Mouse (Mus musculus): ENCODE results near the gene Slc17a9. TPM values are rescaled to one million over a fixed set of nuclear protein-coding genes. Genes with fewer than 3 reads are reported as not detected.

Slc17a9 gene
- polyA plus RNA-seq, 1 experiment, result 0.70 TPM

DNA sequence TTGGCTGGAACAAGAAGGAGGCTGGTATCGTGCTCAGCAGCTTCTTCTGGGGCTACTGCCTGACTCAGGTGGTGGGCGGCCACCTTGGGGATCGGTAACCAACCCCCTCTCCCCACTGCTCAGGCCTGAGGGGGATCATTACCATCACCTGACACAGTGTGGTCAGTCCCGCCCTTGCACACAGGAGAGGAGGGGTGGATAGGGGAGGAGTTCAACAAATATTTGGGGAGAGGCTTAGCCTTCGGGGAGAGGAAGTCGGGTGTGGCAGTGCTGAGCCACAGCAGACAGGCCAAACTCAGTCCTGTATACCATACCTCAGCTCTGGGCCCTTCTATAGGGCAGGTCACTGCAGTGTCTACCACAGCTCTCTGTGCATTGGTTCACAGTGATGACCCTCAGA, 6.9 kb downstream of the Slc17a9 start:
- no peak for TF ChIP-seq GATA1 (IDR thresholded peaks at IDR 0.05; ENCODE audit: low read length)

DNA sequence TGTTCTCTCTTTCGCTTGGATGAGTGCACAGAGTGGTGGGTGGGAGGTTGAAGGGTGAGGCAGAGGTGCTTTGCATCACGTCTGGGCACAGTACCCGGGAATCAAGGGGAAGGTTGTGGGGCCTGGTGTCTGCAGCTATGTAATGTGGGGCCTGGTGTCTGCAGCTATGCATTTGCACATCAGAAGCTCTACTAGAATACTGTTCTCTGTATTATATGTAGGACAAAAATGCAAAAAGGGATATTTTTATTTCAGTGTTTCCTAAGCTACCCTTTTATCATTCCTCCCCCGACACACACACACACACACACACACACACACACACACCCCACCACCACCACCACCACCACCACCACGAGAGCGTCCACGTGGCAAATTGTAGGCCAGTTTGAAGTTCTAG, 10.2 kb downstream of the Slc17a9 start:
- no peak for TF ChIP-seq GATA1 (IDR thresholded peaks at IDR 0.05; ENCODE audit: low read length)

GRCm38 (mm10) chr2:180737984-180738383, 12.9 kb downstream of the Slc17a9 start:
- TF ChIP-seq GATA1 (IDR thresholded peaks at IDR 0.05; ENCODE audit: low read length), result no peak

DNA sequence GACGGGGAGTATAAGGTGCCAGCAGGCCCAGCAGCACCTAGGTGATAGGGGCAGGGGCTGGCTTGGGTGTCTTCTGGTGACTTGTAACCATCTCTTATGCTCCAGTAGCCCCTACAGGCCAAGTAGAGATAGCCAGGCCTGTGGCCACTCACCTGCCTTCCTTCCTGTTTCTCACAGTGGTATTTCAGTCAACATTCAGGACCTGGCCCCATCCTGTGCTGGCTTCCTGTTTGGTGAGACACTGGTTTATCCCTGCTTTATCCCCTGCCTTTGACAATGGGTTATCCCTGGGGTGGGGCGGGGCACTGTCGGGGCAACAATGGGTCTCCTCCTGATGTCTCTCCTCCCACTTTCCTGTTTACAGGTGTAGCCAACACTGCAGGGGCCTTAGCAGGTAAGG, 15.3 kb downstream of the Slc17a9 start:
- no peak for TF ChIP-seq GATA1 (IDR thresholded peaks at IDR 0.05; ENCODE audit: low read length)

DNA sequence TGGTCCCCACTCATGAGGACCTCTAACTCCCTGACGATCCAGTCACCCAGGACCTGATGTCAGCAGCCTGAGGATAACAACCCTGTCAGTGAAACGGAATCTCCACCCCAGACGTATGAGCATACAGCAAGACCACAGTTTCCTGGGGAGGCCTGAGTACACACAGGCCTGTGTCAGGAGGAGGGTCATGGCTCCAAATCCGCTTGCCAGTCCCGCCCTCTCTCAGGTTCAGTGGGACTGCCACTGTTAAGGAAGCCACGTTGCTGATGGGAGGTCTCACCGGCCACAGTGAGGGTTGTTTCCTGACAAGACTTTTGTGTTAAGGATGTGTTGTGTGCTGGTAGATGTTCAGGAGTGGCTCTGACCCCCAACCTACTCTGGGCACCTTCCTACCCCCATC, 16.4 kb downstream of the Slc17a9 start:
- TF ChIP-seq GATA1 (IDR thresholded peaks at IDR 0.05; ENCODE audit: low read length), result no peak

DNA sequence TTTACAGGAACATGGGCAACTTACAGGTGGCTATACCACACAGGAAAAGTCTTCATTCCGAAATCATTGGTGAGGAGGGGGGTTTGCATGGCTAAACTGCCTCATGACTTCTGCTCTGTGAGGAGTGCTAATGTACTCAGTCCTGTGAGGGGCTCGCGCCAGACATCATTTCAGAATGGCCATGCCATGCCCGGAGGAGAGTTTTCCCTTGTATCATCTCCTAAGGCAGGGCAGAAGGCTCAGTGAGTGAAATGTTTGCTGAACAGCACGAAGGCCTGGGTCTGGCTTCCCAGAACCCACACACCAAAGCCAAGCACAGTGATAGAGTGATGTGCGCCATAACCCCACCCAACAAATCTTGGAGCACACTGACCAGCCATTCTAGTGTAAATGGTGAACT, 17.8 kb downstream of the Slc17a9 start:
- no peak for TF ChIP-seq GATA1 (IDR thresholded peaks at IDR 0.05; ENCODE audit: low read length)

GRCm38 (mm10) chr2:180743321-180743720, 18.3 kb downstream of the Slc17a9 start:
- TF ChIP-seq GATA1 (IDR thresholded peaks at IDR 0.05; ENCODE audit: low read length), result no peak

GRCm38 (mm10) chr2:180745248-180745927, 20.3 kb downstream of the Slc17a9 start:
- no peak for TF ChIP-seq GATA1 (IDR thresholded peaks at IDR 0.05; ENCODE audit: low read length)

DNA sequence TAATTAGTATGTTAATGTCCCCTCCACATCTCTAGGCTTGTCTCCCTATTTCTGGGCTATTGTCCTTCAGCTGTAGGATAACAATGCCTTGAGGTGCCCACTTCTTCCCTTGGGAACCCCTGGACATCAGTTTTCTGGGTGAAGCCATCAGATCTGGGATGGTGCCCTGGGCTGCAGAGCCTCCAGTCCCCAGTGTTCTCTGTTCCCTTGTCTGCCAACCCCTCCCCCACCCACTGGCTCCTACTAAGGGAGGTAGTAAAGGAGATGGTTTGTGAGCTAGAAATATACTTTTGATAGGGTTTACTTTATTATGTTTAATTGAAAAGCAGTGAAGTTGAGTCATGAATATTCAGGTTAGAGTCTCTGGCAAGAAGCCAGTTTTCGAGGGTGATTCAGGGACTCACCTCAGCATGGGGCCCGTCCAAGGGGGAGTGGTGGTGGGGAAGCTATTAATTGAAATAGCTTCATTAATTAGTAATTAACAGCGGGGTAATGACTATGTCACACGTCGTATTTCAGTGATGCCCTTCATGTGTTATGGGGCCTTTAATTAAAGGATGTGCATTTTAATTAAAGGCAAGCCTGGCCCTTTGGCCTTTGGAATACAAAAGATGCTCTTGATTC, 21.6 kb downstream of the Slc17a9 start:
- no peak for TF ChIP-seq GATA1 (IDR thresholded peaks at IDR 0.05; ENCODE audit: low read length)

DNA sequence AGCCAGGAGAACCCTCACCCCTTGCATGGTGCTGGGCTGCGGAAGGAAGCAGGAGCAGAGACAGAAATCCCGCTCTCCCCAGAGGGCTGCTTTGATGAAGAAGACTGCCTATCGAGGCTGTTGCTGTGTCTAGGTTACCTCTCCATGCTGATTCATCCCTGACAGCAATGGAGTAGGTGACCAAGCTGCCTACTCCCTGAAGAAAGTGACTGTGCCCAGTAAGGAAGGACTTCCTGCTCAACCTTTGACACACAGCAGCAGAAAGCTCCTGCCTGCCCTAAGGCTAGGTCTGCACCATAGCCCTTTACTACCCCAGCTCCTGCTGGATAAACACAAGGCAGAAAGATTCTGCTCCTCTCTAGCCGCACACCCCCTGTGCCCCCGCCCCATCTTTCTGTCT, 23.8 kb downstream of the Slc17a9 start:
- TF ChIP-seq GATA1 (IDR thresholded peaks at IDR 0.05; ENCODE audit: low read length), result no peak

- no peak for TF ChIP-seq GATA1 (IDR thresholded peaks at IDR 0.05; ENCODE audit: low read length)
Observed at GRCm38 (mm10) chr2:180754976-180755688, 30.1 kb downstream of the Slc17a9 start.

DNA sequence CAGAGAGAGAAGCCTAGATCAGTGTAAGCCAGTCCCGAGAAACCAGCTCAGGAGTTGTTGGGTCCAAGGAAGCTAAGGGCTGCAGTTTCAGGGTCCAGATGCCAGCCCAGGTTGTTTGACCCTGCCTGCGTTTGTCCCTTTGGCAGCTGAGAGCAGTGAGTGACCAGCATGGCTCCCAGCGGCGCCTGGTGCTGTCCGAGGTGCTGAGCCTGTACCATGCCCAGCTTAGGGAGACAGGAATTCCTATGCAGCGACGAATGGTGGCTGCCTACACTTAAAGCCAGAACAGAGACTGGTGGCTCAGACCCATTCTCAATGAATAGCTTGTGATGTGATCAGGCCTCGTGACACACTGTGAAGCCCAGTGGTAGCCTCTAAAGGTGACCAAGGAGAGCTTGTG, 30.8 kb downstream of the Slc17a9 start:
- TF ChIP-seq GATA1 (IDR thresholded peaks at IDR 0.05; ENCODE audit: low read length), result no peak

DNA sequence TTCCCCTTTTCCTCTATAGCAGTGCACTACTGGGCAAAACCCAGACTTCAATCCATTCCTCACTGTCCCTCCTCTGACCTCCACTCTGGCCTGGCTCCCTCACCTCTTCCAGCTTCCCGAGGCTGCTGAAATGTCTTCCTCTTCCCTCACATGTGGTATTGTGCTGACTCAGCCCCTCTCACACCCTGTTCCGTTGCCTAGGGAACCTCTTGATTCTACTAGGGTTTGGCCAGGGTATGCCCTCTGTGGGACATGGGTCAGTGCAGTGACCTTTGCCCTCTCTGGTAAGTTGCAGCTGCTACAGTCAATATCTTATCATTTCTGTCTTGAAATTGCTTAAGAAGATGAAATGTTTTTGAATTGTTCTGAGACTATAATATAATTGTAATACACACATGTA, 31.7 kb downstream of the Slc17a9 start:
- TF ChIP-seq GATA1 (IDR thresholded peaks at IDR 0.05; ENCODE audit: low read length), result no peak

DNA sequence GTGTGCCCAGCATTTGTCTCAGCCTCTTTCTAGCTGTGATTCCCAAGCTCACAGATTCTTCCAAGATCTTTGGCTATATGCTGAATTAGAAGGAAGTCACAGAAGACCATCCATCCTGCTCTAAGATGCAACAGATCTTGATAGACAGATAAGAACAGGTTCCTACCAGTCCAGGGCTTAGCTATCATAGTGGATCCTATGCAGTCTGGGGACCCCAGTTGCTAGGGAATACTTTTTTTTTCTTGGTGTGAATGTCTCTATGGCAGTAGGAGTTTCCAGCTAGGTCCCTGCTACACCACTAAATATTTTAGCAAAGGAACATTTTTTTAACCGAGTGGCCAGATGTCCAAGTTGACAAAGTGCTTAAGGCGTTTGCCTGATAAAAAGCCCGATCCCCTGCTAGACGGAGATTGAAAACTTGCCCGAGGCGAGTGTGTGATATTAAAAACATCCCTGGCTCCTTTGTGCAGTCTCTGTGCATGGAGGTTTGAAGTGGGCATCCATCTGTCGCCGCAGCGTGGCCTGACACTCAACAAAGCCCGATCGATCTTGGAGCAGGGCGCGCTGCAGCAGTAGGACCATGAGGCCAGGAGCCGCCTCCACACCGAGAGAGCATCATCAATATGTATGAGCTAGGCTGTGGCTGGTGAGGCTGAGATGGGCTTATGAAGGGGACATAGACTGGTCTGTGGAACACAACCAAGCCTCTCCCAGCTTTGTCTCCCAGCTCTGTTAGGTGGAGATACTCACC, 33.6 kb downstream of the Slc17a9 start:
- TF ChIP-seq GATA1 (IDR thresholded peaks at IDR 0.05; ENCODE audit: low read length), result no peak

DNA sequence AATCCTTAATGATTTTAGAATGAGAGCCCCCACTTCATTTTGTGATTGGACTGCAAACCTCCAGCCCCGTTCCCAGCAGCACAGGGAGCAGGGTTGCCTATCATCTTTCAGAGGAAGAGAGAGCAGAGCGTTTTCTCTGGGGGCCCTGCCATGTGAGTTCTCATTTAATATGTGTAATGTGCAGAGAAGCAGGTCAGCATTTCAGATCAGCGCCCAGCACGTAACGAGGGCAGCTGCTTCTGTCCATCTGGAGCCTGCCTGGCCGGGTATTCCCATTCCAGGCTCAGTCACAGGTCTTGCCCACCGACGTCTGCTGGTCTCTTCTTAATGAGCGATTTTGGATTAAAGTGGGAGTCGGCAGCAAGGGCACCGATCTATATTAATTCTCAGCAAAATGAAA, 39.9 kb downstream of the Slc17a9 start:
- TF ChIP-seq GATA1 (IDR thresholded peaks at IDR 0.05; ENCODE audit: low read length), result no peak

DNA sequence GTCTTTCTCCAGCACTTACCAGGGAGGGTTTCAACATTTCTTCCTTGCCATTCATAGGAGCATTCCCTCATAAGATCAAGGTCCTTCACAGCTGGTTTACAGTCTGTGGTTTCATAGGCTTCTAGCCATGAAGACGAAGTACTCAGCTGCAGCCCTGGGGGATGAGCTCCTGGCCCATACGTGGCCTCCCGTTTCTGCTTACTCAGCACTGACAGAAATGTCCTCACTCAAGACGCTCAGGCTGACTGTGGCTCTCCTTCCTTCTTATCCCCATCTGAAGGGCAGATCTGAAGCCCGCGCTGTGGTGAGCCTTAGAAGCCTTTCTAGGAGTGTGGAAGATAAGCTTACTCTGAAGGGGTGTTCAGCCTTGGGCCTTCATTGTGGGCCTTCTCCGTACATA, 40.6 kb downstream of the Slc17a9 start:
- TF ChIP-seq GATA1 (IDR thresholded peaks at IDR 0.05; ENCODE audit: low read length), result no peak

All from G1E-ER4 (cell line).